8 mouse cellular contexts compared by ENCODE assay signal in genomic region chr12:84288461-84288860, GRCm38 (mm10). TPM values are rescaled to one million over a fixed set of nuclear protein-coding genes. Genes with fewer than 3 reads are reported as not detected.
DNase-seq lines count a peak whose midpoint lies in the region; ATAC-seq lines count a peak whose summit lies in the region.

No protein-coding gene starts in this region.

- H3K27me3 ChIP-seq in forebrain, embryonic 10.5 days (ENCODE audit: poor library complexity, severe bottlenecking), result no peaks in the 10 kb centered on the region
- H3K27me3 ChIP-seq in forebrain, embryonic 12.5 days, result no peaks in the 10 kb centered on the region

- no peaks in the 10 kb centered on the region; the same call in 1 of the 2 replicates for H3K9me3 ChIP-seq in forebrain, embryonic 10.5 days
- H3K9me3 ChIP-seq in forebrain, embryonic 12.5 days, result no peaks in the 10 kb centered on the region

- H3K9ac ChIP-seq in forebrain, embryonic 12.5 days, result no peak overlapping the region

- 56% methylated on average over 3 of the region's 3 CpGs for WGBS in forebrain, embryonic 10.5 days
- 63% methylated on average over 3 of the region's 3 CpGs for WGBS in forebrain, embryonic 12.5 days

- H3K27ac ChIP-seq in forebrain, embryonic 10.5 days, result no peak overlapping the region
- H3K27ac ChIP-seq in forebrain, embryonic 12.5 days, result no peak overlapping the region

- peaks cover 20% of the 10 kb centered on the region for H3K4me1 ChIP-seq in forebrain, embryonic 10.5 days
- H3K4me1 ChIP-seq in forebrain, embryonic 12.5 days, result peaks cover 14% of the 10 kb centered on the region

- no peak for ATAC-seq in forebrain, embryonic 12.5 days (ENCODE audit: low FRiP score)

- H3K36me3 ChIP-seq in forebrain, embryonic 10.5 days (replicated peaks), result peaks cover 9% of the 10 kb centered on the region
- peaks cover 4% of the 10 kb centered on the region; the same call in 1 of the 2 replicates for H3K36me3 ChIP-seq in forebrain, embryonic 12.5 days (replicated peaks)

- H3K4me3 ChIP-seq in forebrain, embryonic 10.5 days, result no peak overlapping the region
- no peak overlapping the region for H3K4me3 ChIP-seq in forebrain, embryonic 12.5 days (replicated peaks)

- no peak overlapping the region for H3K4me2 ChIP-seq in forebrain, embryonic 12.5 days

- DNase-seq in forebrain, embryonic 10.5 days (ENCODE audit: extremely low spot score, low spot score), result peak; percentile 38
- peak; percentile 29 for DNase-seq in ovary, postnatal 36 days (ENCODE audit: low spot score)
- no peak for DNase-seq in ovary, adult 18-20 months (ENCODE audit: low spot score)
- DNase-seq in c-Kit-positive CD71-positive TER-119-positive erythroid progenitor cells, embryonic 14.5 days (ENCODE audit: low spot score), result peak; percentile 60
- peak; percentile 57 to 79 for DNase-seq in kidney, adult 8-10 months
- peak; percentile 35 to 45 for DNase-seq in monocyte, adult 2 months (ENCODE audit: low read depth in 1 of 2, low spot score in 2 of 2)
- DNase-seq in frontal cortex, postnatal 25 days (ENCODE audit: low spot score in 2 of 2), result no peak

RNA-seq across cellular contexts. Expression of gene Ptgr2, which starts 3.4 kb away (rescaled TPM):
- polyA plus RNA-seq in forebrain, embryonic 10.5 days (2016; fragmentation: Nextera tagmentation; extraction: Ambion mirVana), result 17.7 and 18.2 TPM in 2 replicates
- 15.3 and 16.4 TPM in 2 replicates for polyA plus RNA-seq in forebrain, embryonic 12.5 days (2016; fragmentation: Nextera tagmentation; extraction: Ambion mirVana)

RNA-seq across cellular contexts. Expression of gene Zfp410, which starts 28.2 kb away (rescaled TPM):
- polyA plus RNA-seq in forebrain, embryonic 10.5 days (2016; fragmentation: Nextera tagmentation; extraction: Ambion mirVana), result 119 and 120 TPM in 2 replicates
- 114 and 117 TPM in 2 replicates for polyA plus RNA-seq in forebrain, embryonic 12.5 days (2016; fragmentation: Nextera tagmentation; extraction: Ambion mirVana)

Comparison
In these comparisons a context has a peak if more than half of its experiments do, and no peak if none do; other contexts are left out.
1. DNase-seq: peak in forebrain, embryonic 10.5 days (single experiment), ovary, postnatal 36 days (single experiment), c-Kit-positive CD71-positive TER-119-positive erythroid progenitor cells, embryonic 14.5 days (single experiment), kidney, adult 8-10 months (2 of 2) and monocyte, adult 2 months (2 of 2); none in ovary, adult 18-20 months (single experiment) and frontal cortex, postnatal 25 days (0 of 2).